Mouse (Mus musculus) liver, adult 2 months (tissue): ENCODE results near the gene Ankrd6.

Experiments used
- CTCF ChIP-seq: fragments of 200-500 bp; IDR thresholded peaks from 2 replicates; pipeline ENCODE4 v1.5.1; 2011; ENCODE audit warnings: low read depth, low read length, control low read depth
- POLR2A ChIP-seq: fragments of 200-500 bp; IDR thresholded peaks from 2 replicates; pipeline ENCODE4 v1.6.1; 2011; ENCODE audit warnings: low read length, control low read depth; ENCODE audit not compliant: insufficient read depth; ENCODE audit errors: extremely low read depth

DNA sequence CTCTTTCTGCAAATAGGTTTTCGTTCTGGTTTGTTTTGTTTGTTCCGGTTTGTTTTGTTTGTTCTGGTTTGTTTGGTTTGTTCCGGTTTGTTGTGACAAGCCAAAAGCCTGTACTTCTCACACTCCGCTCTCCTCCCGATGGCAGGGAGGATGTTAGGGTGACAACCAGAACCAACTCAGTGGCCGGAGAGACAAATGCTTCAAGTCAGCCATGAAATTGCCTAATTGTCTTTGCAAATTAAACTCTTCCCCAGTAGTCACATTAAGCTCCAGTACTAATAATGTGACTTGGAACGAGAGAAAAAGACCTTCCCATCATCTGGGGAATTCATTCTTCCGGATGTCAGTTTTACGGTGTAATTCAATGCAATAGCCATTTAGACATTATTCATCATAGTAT is 66.0 kb downstream of the Ankrd6 start:
- TF ChIP-seq POLR2A (no peak), CTCF (no peak)
